ENCODE assay signal across 7 mouse cellular contexts in genomic region chr12:24710672-24711071, GRCm38 (mm10). TPM values are rescaled to one million over a fixed set of nuclear protein-coding genes. Genes with fewer than 3 reads are reported as not detected.
DNase-seq lines count a peak whose midpoint lies in the region; ATAC-seq and TF ChIP-seq lines count a peak whose summit lies in the region.

No protein-coding gene starts in this region.

- no peak overlapping the region for H3K9ac ChIP-seq in midbrain, embryonic 15.5 days
- H3K9ac ChIP-seq in lung, postnatal 0 days (replicated peaks; ENCODE audit: low read depth) = no peak overlapping the region

- peak; percentile 62 for TF ChIP-seq CTCF in lung, postnatal 0 days (IDR thresholded peaks at IDR 0.05)

- DNase-seq in midbrain, embryonic 10.5 days (ENCODE audit: low spot score) = peak; percentile 53
- DNase-seq in embryo, embryonic 10 days (ENCODE audit: low spot score) = peak; percentile 62
- peak; percentile 33 for DNase-seq in heart, postnatal 4 days
- peak; percentile 32 for DNase-seq in lung, postnatal 0 days (ENCODE audit: low spot score)
- no peak for DNase-seq in urinary bladder, postnatal 14 days (ENCODE audit: low spot score)
- no peak for DNase-seq in cerebellum, adult 9-10 months

- peak overlapping the region; percentile 98 for H3K4me3 ChIP-seq in midbrain, embryonic 10.5 days
- H3K4me3 ChIP-seq in midbrain, embryonic 15.5 days = no peak overlapping the region
- no peak overlapping the region for H3K4me3 ChIP-seq in lung, postnatal 0 days (ENCODE audit: low read depth, low read length)

- no peak for ATAC-seq in midbrain, embryonic 15.5 days (replicated peaks)
- no peak for ATAC-seq in lung, postnatal 0 days

- peak overlapping the region; percentile 53; the same call in 1 of the 2 replicates for H3K27ac ChIP-seq in midbrain, embryonic 10.5 days (replicated peaks)
- no peak overlapping the region for H3K27ac ChIP-seq in midbrain, embryonic 15.5 days
- H3K27ac ChIP-seq in lung, postnatal 0 days (ENCODE audit: low read length) = no peak overlapping the region

- 76% methylated on average over 5 of the region's 5 CpGs for WGBS in midbrain, embryonic 10.5 days
- 54% methylated on average over 5 of the region's 5 CpGs for WGBS in midbrain, embryonic 15.5 days
- 56% methylated on average over 5 of the region's 5 CpGs for WGBS in lung, postnatal 0 days

- peaks cover 58% of the 10 kb centered on the region for H3K4me1 ChIP-seq in midbrain, embryonic 10.5 days
- peaks cover 28% of the 10 kb centered on the region for H3K4me1 ChIP-seq in midbrain, embryonic 15.5 days
- H3K4me1 ChIP-seq in lung, postnatal 0 days (ENCODE audit: insufficient read depth, low read depth, low read length) = peaks cover 7% of the 10 kb centered on the region; the same call in 1 of the 2 replicates

- H3K36me3 ChIP-seq in midbrain, embryonic 10.5 days = peaks cover 66% of the 10 kb centered on the region
- H3K36me3 ChIP-seq in midbrain, embryonic 15.5 days (replicated peaks) = no peaks in the 10 kb centered on the region
- H3K36me3 ChIP-seq in lung, postnatal 0 days (ENCODE audit: insufficient read depth, low read length) = no peaks in the 10 kb centered on the region

- TF ChIP-seq EP300 in lung, postnatal 0 days (IDR thresholded peaks at IDR 0.05) = no peak

- H3K4me2 ChIP-seq in midbrain, embryonic 15.5 days = no peak overlapping the region
- no peak overlapping the region for H3K4me2 ChIP-seq in lung, postnatal 0 days (replicated peaks; ENCODE audit: low read depth, low read length)

- H3K27me3 ChIP-seq in midbrain, embryonic 10.5 days (ENCODE audit: low read depth, poor library complexity, severe bottlenecking) = no peaks in the 10 kb centered on the region
- H3K27me3 ChIP-seq in midbrain, embryonic 15.5 days (replicated peaks) = peaks cover 8% of the 10 kb centered on the region; the same call in 1 of the 2 replicates
- H3K27me3 ChIP-seq in lung, postnatal 0 days (replicated peaks; ENCODE audit: insufficient read depth, low read length) = no peaks in the 10 kb centered on the region

- H3K9me3 ChIP-seq in midbrain, embryonic 10.5 days (replicated peaks) = no peaks in the 10 kb centered on the region
- no peaks in the 10 kb centered on the region for H3K9me3 ChIP-seq in midbrain, embryonic 15.5 days
- no peaks in the 10 kb centered on the region for H3K9me3 ChIP-seq in lung, postnatal 0 days (ENCODE audit: low read length)

RNA-seq across cellular contexts. Expression of gene Rrm2, which starts 2.6 kb away (rescaled TPM):
- polyA plus RNA-seq in midbrain, embryonic 10.5 days (2016; fragmentation: Nextera tagmentation; extraction: Ambion mirVana) = 732 and 813 TPM in 2 replicates
- 46.2 and 48.6 TPM in 2 replicates for polyA plus RNA-seq in midbrain, embryonic 15.5 days (2015; fragmentation: Nextera tagmentation; extraction: Ambion mirVana)
- total RNA-seq in heart, postnatal 4 days (2021) = 100 to 1,000 TPM; 166 to 174 TPM
- 16.3 and 20.7 TPM in 2 replicates for polyA plus RNA-seq in lung, postnatal 0 days (2015; fragmentation: Nextera tagmentation; extraction: Ambion mirVana)

RNA-seq across cellular contexts. Expression of gene Cys1, which starts 29.1 kb away (rescaled TPM):
- polyA plus RNA-seq in midbrain, embryonic 10.5 days (2016; fragmentation: Nextera tagmentation; extraction: Ambion mirVana) = 0.39 and 0.49 TPM in 2 replicates
- 1.8 and 3.3 TPM in 2 replicates for polyA plus RNA-seq in midbrain, embryonic 15.5 days (2015; fragmentation: Nextera tagmentation; extraction: Ambion mirVana)
- total RNA-seq in heart, postnatal 4 days (2021) = 1 to 10 TPM; 2.8 to 3.4 TPM
- polyA plus RNA-seq in lung, postnatal 0 days (2015; fragmentation: Nextera tagmentation; extraction: Ambion mirVana) = 1.7 and 2.3 TPM in 2 replicates

RNA-seq across cellular contexts. Expression of gene Klf11, which starts 59.6 kb away (rescaled TPM):
- 13.6 and 16.1 TPM in 2 replicates for polyA plus RNA-seq in midbrain, embryonic 10.5 days (2016; fragmentation: Nextera tagmentation; extraction: Ambion mirVana)
- 19.2 and 19.9 TPM in 2 replicates for polyA plus RNA-seq in midbrain, embryonic 15.5 days (2015; fragmentation: Nextera tagmentation; extraction: Ambion mirVana)
- total RNA-seq in heart, postnatal 4 days (2021) = 10 to 100 TPM; 32.6 to 35.8 TPM
- 22.1 and 26.0 TPM in 2 replicates for polyA plus RNA-seq in lung, postnatal 0 days (2015; fragmentation: Nextera tagmentation; extraction: Ambion mirVana)

Comparison
In these comparisons a context has a peak if more than half of its experiments do, and no peak if none do; other contexts are left out.
1. RNA of gene Rrm2, which starts 2.6 kb away (polyA plus RNA-seq): 732 to 813 TPM in midbrain, embryonic 10.5 days; 46.2 to 48.6 TPM in midbrain, embryonic 15.5 days and 16.3 to 20.7 TPM in lung, postnatal 0 days; every median in the first group is over 10 times any median in the second.
2. DNase-seq: peak in midbrain, embryonic 10.5 days (single experiment), embryo, embryonic 10 days (single experiment), heart, postnatal 4 days (single experiment) and lung, postnatal 0 days (single experiment); none in urinary bladder, postnatal 14 days (single experiment) and cerebellum, adult 9-10 months (single experiment).